Mouse (Mus musculus) frontal cortex, postnatal 10 days (tissue): ENCODE data around the gene Tspo2.

Experiments used
- DNase-seq, 2 experiments: peaks; one replicate each; pipeline ENCODE4 v3.0.0; 2022; ENCODE audit warnings: low spot score in 2 of 2, mixed read lengths in 1 of 2

Gene Tspo2

GRCm38 (mm10) chr17:48450666-48451352 lies 513 bp downstream of the Tspo2 start:
- DNase-seq = no peak

- DNase-seq = no peak
These were observed 3.6 kb downstream of the Tspo2 start for GRCm38 (mm10) chr17:48447675-48448074.

- DNase-seq = no peak
These were observed 7.7 kb downstream of the Tspo2 start for GRCm38 (mm10) chr17:48443542-48444145.

- DNase-seq = no peak
These were observed 8.4 kb downstream of the Tspo2 start for GRCm38 (mm10) chr17:48442745-48443457.

- no peak for DNase-seq
These were observed 13.9 kb downstream of the Tspo2 start for GRCm38 (mm10) chr17:48437421-48437911.

- no peak for DNase-seq
These were observed 14.8 kb downstream of the Tspo2 start for GRCm38 (mm10) chr17:48436487-48436886.

- no peak for DNase-seq
These were observed 16.8 kb downstream of the Tspo2 start for GRCm38 (mm10) chr17:48434479-48434878.

GRCm38 (mm10) chr17:48433689-48434330 lies 17.5 kb downstream of the Tspo2 start:
- no peak for DNase-seq

- no peak for DNase-seq
These were observed 18.2 kb downstream of the Tspo2 start for GRCm38 (mm10) chr17:48433006-48433655.

- DNase-seq = no peak
These were observed 19.0 kb downstream of the Tspo2 start, which contains the start of gene Apobec2 for GRCm38 (mm10) chr17:48432158-48432980. Gene Apobec2, minus strand, starts transcription at chr17:48432930.

GRCm38 (mm10) chr17:48431054-48431453 lies 20.3 kb downstream of the Tspo2 start:
- DNase-seq = no peak

GRCm38 (mm10) chr17:48430394-48430793 lies 20.9 kb downstream of the Tspo2 start:
- DNase-seq = no peak

- no peak for DNase-seq
These were observed 23.3 kb downstream of the Tspo2 start for GRCm38 (mm10) chr17:48427852-48428530.

GRCm38 (mm10) chr17:48426991-48427750 lies 24.2 kb downstream of the Tspo2 start:
- DNase-seq = no peak

GRCm38 (mm10) chr17:48425823-48426612 lies 25.3 kb downstream of the Tspo2 start:
- no peak for DNase-seq

- no peak for DNase-seq
These were observed 27.1 kb downstream of the Tspo2 start for GRCm38 (mm10) chr17:48424237-48424636.

GRCm38 (mm10) chr17:48419571-48419970 lies 31.8 kb downstream of the Tspo2 start:
- DNase-seq = no peak

GRCm38 (mm10) chr17:48418781-48419180 lies 32.5 kb downstream of the Tspo2 start:
- no peak for DNase-seq

GRCm38 (mm10) chr17:48418174-48418573 lies 33.1 kb downstream of the Tspo2 start:
- no peak for DNase-seq
